Mouse (Mus musculus): ENCODE measurements around the gene Cwc22.

The Cwc22 gene

DNA sequence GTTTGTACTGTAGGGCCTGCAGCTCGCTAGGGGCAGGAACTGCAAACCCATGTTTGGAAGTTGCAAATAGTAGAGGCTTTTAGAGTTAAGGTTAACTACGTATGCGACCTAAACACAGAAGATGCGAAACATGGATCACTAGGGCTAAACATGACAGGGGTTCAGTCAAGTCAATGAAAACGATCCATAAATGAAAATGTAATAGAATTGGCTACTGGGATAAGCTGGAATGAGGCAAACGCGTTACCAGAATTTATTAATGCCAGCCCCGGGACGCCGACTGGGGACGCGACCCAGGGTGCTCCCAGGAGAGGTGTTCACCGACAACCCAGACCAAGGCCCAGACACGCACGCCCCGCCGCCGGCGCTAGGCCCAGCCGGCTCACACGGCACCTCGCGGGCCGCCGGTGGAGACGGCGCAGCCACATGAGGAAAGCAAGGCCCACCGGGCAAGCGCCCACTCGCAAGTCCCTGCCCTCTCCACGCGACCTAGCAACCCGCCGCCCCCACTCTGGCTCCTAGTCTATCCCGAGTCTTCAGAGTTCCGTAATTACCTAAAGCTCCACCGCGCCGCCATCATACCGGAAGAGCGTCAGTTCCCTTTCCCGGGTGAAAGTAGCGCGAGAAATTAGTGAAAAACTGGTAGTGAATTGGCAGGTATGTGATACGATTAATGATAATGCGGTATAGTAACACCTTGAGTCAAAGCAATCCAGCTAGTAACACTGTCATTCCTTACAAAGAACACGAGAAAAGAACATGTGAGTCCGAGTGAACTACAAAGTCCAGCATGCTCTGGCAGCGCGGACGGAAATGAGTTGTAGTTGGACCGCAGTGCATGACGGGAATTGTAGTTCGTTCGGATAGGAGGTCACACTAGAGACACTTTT is at the start of gene Cwc22:
Gene Cwc22 (minus strand): TSS at position 780 of the 890 bp plus-strand sequence.
- peak; percentile 82 for DNase-seq (ENCODE audit: low spot score)

DNA sequence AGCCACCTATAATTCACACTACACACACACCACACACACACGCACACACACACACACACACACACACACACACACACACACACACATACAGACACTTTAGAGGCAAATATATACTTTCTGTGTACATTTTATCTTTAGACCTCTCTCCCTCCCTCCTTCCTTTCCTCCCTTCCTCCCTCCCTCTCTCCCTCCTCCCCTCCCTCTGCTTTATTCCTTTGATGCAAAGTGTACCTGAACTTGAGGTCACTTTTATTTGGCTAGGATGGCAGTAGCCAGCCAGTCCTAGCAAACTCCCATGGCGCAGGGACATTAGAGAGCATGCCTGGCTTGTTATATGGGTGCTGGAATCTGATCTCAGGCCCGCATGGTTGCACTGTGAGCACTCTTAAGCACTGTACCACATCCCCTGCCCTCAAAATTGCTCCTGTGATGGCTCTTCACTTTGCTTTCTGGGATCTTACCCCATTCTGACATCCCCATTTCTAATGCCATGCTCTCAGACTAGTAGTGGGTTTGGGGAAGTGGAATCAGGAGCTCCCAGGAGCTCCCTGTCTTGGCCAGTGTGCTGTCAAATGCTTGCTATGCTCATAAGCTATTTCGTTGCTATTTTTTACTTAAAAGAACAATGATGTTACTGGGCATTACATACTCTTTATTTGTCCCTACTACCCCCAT is 47.7 kb upstream of the Cwc22 start:
- DNase-seq (ENCODE audit: low spot score), result no peak

DNA sequence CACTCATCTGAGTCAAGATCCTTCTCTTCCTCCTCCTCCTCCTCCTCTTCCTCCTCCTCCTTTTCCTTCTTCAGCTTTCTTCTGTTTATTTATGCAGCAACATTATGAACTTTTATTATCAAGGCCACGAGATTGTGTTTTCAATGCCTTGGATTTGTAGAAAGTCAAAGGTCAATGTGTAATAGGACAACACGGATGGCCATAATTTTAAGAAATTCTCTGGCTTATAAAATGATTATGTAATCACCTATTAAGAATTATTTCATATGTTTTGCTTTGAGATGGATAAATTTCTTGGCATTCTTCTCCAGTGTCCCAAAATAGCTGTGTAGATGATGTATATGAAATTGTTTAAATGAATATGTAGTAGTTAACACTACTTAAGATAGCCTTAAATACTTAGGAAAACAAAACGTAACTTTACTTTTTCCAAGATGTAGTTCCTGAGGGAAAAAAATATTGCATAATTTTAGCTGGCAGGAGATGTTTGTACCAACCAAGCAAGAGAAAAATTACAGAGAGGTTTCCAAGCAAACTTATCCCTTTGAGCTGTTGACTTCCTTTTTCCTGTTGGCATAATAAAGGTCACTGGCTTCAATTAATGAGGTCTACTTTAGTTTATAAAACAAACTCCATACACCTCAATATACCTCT is 46.9 kb upstream of the Cwc22 start:
- DNase-seq (ENCODE audit: low spot score), result no peak

DNA sequence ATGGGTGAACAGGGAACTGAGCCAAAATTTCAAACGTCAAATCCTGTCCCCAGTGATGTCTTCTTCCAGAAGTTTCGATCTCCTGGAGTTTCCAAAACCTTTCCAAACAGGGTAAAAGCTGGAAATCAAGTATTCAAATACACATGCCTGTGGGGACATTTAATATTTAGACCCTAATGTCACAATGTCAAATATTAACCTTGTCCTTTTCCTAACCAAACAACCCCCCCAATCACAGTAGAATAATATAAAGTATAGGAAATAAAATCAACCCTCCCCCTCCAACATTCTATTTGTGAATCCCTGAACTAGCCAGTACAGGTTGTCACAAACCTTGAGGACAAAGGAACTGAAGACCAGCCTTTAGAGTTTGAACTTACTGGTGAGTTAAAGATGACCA is 44.6 kb upstream of the Cwc22 start:
- DNase-seq (ENCODE audit: low spot score), result no peak

DNA sequence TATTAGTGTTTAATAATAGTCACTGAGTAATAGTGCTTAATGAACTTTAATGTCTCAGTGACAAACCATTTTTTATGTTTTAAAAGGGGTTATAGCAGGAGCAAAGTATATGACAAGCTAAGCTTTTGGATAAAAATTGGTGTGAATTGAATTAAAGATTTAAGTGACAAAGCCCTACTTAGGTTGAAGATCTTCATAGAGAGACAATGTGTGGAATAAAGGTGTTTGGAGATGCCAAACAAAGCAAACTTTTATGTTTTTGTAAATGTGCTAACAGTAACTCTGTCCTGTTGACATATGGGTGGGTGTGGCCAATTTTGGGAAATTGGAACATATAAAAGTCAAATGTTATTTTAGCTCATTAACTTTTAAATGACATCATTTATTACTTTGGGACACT is 43.9 kb upstream of the Cwc22 start:
- no peak for DNase-seq (ENCODE audit: low spot score)

DNA sequence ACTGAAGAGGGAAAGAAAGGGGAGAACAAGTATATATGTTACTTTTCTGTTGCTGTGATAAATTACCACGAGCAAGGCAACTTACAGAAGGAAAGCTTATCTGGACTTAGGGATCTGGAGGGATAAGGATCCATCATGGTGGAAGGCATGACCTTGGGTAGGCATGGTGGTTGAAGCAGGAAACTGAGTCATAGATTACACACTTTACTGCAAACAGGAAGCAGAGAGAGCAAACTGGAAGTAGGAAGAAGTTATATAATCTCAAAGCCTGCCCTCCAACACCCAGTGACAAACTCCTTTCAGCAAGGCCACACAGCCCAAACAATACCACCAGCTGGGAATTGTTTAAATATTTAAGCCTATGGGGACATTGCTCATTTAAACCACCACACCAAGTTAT is 43.2 kb upstream of the Cwc22 start:
- DNase-seq (ENCODE audit: low spot score), result no peak

DNA sequence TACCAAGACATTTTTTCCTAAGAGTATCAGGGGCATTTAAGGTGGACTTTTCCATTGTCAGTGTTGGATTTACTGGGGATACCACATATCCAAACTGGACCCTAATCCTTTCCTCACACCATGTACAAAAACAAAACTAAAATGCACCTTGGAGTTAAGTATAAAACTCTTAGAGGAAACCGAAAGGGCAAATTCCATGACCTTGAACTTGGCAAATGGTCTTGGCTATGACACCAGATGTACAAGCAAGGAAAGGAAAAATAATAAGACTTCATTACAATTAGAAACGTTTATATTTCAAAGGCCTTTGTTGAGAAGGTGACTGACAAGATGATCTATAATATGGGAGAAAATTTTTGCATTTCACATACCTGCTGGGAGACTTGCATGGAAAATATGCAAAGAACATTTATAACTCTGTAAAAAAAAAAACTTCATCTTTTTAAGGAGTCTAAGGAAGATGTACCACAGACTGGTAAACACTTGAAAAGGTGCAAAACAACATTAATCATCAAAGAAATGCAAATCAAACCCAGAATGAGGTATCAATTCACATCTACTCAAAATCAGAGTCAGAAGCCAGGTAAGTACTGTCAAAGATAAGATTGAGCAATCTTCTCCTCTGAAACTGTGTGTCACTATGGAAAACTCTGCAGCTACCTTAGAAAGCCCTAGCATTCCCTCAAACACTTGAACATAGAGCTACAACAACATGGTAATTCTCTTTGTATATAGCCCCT is 40.0 kb upstream of the Cwc22 start:
- no peak for DNase-seq (ENCODE audit: low spot score)

DNA sequence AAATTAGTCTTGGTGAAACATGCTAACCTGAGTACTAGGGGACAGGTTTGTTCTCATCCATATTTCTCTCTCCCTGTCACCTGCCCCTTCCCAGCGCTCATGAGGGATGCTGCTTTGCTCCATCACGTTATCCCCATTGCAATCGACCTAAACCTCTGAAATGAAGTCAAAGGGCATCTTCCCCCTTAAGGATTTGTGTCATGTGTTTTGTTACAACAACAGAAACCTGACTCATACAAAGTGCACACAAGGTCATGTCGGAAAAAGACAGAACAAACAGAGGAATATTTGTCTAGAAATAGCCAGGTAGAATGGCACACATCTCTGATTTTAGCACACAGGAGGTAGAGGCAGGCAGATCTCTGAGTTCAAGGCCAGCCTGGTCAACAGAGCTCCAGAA is 38.0 kb upstream of the Cwc22 start:
- DNase-seq (ENCODE audit: low spot score), result no peak

DNA sequence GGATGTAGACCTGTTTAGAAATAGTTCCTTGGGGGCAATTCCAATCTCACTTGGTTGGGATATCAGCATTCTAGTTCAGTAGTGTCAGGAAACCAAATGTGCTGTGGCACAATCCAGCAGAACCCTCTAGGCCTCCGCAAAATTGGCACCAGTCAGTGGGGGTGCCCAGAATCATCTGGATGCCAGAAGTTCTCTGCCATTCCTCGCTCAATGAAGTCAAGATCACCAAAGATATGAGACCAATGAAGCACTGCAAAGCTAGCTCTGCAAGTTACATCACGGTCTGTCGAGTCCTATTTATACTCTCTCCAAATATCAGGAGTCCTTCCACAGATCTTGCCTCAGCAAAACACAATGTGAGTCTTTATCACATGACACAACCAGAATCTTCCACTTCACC is 35.7 kb upstream of the Cwc22 start:
- no peak for DNase-seq (ENCODE audit: low spot score)

DNA sequence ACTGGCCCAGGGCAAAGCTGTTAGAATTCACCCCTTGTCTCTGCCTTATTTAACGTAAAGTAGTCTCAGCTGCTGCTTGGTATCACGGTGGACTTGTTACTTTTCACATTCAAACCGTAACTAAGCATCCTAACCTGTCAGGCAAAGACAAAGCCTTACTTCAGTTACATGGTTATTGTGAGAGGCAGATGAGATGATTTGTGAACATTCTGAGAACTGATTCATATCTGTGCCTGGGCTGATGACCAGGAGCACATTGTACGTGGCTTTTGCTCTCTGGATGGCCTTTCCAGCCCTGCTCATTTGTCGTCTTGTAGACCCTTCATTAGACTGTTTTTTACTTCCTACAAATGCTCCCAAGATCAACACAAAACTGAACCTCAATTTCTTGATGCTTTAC is 34.5 kb upstream of the Cwc22 start:
- no peak for DNase-seq (ENCODE audit: low spot score)

DNA sequence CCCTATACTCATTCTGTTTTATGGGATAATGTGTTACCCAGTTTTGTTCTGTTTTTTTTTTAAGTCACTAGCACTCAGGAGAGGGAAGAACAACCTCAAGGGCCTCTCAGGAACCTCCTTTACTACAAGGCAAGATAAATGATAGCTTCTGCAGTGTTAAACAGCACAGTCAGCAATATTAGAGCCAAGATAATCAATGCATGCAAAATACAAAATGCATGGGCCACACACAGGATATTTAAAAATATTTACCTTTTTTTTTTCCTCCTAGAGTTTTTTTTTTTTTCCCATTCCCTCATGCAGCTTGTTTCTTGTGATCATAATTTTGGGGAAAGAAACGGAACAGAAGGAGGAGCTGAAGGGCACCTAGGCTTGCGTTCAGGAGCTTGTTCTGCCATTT is 33.3 kb upstream of the Cwc22 start:
- DNase-seq (ENCODE audit: low spot score), result no peak

DNA sequence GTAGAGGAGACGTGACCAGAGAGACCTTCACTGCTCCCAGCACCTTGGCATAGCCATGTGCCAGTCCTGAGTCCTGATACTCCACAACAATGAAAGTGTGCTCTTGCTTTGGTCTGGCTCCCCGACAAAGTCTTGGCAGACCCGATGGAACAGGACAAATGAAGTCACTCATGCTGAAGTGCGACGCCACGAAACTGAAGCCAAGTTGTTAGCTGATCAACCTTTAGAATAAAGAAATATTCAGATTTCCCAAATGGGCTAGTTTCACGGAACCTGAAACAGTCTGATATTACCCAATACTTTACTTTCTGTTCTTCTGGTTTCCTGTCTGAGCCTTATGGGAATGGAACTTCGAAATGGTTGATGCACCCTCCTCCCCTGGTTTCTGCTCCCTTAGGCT is 32.9 kb upstream of the Cwc22 start:
- no peak for DNase-seq (ENCODE audit: low spot score)

DNA sequence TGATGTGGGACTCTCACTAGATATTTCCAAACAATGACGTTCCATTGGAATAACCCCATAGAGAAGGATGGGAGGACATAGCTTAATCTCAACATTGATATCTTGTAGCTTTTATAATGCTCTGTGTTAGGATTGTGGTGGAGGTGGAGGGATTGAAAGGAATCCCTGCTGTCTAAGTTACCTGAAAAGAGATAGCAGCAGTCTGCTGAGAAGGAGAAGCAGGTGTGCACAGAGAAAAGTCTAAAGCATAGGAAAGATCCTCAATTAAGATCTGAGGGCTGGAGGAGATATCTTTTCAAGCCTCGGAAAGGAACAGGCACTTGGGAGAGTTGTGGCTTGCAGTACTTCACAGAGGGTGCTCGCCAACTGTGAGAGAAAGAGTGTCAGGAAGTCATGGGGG is 32.1 kb upstream of the Cwc22 start:
- no peak for DNase-seq (ENCODE audit: low spot score)

DNA sequence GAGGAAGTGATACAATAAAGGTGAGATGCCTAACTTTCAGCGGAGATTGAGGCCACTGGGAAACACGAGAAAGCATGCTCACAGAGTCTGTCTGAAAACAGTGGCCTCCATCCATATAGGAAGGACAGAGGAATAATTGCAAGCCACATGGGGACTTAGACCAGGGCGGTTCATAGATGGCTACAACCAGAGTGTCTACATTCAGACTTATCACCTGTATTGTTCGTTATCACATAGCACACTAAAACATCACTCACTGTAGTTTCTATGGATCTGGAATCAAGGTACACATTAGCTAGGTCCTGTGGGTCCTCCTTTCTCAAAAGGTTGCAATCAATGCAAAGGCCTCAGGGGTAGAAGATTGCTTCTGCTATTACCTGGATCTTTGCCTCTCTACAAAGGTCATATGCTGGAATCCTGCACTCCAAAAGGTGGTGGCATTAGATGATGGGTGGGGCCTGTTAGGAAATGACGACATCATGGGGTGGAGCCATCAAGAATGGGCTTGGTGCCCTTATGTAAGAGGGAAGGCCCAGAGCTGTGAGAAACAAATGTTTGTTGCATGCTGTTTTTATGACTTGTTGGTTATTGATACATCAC is 30.2 kb upstream of the Cwc22 start:
- DNase-seq (ENCODE audit: low spot score), result no peak

DNA sequence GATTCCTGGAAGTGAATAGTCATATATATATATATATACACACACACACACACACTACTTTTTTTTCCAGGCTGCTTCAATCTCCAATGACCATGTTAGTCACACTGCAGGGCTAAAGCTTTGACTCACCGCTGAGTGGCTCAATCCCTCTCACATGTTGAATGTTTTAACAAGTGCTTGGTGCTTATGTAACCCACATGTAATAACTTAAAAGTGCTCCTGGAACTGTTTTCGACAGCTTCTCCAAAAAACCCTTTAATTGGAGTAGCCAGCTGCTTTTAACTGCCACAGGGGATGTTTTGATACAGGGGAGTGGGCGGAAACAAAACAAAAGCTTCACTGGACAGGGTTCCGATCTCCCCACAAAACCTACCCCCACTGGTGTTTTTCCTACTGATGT is 29.4 kb upstream of the Cwc22 start:
- DNase-seq (ENCODE audit: low spot score), result no peak

DNA sequence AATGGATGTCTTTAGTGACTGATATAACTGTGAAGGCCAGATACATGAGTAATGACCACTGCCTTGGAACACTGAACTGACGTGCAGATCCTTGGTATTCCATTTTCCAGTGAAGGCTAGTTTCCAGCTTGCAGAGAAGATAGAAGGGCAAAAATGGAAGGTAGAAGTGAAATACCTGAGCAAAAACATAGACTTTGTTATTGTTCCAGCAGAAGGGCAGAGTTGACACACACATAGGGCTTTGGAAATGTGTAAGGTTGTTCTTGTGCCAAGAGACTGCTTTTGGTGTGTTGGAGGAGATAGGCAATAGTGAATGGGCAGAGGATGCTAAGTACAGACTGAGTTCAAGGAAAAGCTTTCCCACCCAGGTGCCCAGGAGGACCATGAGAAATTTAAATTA is 28.8 kb upstream of the Cwc22 start:
- no peak for DNase-seq (ENCODE audit: low spot score)

DNA sequence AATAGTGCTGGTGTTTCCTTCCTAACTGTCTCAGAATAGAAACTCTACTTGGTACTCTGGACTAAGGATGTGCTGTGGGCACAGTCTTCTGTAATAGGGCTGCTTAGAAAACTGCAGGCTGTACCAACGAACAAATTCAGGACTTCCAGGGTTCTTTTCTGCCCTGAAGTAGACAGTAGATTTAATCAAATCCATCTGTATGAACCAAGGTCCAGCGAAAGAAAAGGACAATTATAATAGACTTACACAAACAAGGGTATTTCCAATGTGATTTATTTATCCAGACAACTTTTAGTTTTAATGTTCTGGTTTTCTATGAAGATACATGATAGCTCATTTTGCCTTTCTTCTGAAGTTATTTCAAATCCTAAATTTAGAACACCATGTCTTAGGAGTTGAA is 28.2 kb upstream of the Cwc22 start:
- DNase-seq (ENCODE audit: low spot score), result no peak

DNA sequence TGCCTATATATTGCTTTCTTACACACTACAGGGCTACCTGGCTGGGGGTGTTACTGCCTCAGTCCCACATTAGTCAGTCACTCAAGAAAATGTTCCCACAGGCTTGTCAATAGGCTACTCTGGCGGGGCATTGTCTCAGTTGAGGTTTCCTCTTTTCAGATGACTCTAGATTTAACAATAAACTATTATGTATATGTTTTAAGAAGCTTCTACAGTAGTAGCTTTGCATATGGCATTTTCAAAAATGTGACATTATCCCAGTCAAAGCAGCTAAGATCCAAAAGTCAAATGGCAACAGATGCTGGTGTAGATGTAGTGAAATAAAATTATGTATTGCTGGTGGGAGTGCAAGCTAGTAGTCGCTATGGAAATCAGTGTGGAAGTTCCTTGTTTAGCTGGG is 27.1 kb upstream of the Cwc22 start:
- no peak for DNase-seq (ENCODE audit: low spot score)

DNA sequence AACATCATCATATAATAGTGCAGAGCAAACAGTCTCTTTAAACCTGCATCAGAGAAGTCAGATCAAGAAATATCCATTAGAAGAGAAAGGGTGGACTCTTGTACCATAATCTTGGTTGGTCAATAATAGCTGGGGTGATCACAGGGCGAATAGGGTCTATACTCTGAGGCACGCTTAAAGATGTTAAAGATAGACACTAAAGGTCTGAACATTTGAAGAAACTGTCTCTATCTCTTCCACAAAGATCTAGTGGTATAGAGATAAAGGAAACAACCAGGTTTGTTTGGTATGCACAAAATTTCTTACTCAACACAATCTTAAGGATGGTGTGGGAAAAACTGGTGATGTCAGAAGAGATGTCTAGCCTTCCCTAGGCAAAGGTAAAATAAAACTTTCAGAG is 26.4 kb upstream of the Cwc22 start:
- DNase-seq (ENCODE audit: low spot score), result no peak

DNA sequence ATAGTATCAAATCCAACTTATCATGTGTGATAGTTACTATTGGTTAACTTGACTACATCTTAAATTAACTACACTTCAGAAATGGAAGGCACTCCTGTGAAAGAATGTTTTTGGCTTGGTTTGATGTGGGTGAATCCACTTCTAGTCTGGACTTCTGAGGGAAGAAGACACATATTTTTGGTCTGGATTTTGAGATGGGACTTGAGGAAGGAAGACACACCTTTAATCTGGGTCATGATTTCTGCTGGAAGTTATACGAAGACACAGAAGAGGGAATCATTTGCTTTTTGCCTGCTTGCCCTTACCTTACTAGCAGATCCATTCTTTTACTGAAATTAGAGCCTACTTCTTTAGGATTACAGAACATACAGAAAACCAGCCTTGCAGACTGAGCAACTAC is 25.7 kb upstream of the Cwc22 start:
- no peak for DNase-seq (ENCODE audit: low spot score)

DNA sequence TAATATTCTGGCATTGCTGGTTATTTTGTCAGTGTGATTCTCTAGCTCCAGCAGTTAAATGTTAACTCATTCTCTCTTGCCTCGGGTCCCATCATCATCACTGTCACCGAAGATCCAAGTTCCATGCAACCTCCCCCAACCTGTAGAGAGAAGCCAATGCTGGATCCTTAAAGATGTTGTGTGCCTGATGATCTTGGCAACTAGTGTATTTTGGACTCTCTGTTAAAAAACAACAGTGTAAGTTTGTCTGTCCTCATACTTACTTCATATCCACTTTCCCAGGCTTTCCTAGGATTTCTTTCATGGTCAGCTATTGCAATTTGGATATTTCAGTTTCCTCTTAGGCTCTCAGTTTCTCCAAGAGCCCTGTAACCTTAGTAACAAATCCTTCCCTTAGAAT is 25.2 kb upstream of the Cwc22 start:
- DNase-seq (ENCODE audit: low spot score), result no peak

DNA sequence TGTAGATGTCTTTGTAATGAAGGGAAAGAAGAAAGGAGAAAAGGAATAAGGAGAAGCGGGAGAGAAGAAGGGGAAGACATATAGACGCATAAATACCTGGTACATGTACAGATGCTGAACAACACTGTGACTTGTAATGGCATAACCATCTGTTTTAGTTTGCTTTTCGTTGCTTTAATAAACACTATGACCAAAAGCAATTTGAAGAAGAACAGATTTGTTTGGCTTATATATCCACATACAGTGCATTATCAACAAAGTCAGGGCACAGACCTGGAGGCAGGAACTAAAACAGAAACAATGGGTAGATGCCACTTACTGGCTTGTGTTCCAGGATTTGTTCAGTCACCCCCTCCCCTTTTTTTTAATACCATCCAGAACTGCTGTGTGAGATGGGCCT is 24.4 kb upstream of the Cwc22 start:
- DNase-seq (ENCODE audit: low spot score), result no peak
